Mouse (Mus musculus) heart, postnatal 0 days (tissue): ENCODE results near the gene Rps28. TPM values are rescaled to one million over a fixed set of nuclear protein-coding genes. Genes with fewer than 3 reads are reported as not detected.
A peak's percentile ranks its signal among the peaks of the same experiment; 100 is the strongest.

Experiments
- ATAC-seq: fragments of 200-750 bp; cut with Nextera tagmentation; 2 replicates; pipeline ENCODE4 v1.8.0; 2017; ENCODE audit warnings: low read depth, moderate number of reproducible peaks, moderate library complexity; ENCODE audit not compliant: insufficient read depth
- DNase-seq: peaks from one replicate; pipeline ENCODE4 v3.0.0-alpha.2; 2016; ENCODE audit warnings: low spot score
- H3K27ac ChIP-seq: fragments of 300-500 bp; sonication (generic); 2 replicates; pipeline ENCODE4 v1.5.1; 2014; ENCODE audit warnings: low read depth, mild to moderate bottlenecking
- H3K27me3 ChIP-seq: fragments of 300-500 bp; sonication (generic); 2 replicates; pipeline ENCODE4 v1.6.1; 2014; ENCODE audit warnings: low read length, mixed read lengths; ENCODE audit not compliant: control insufficient read depth, insufficient read depth
- H3K36me3 ChIP-seq: fragments of 300-500 bp; sonication (generic); replicated peaks from 2 replicates; pipeline ENCODE4 v1.6.1; 2014; ENCODE audit warnings: low read length, mixed read lengths; ENCODE audit not compliant: control insufficient read depth, insufficient read depth
- H3K4me1 ChIP-seq: fragments of 300-500 bp; sonication (generic); 2 replicates; pipeline ENCODE4 v1.6.1; 2014; ENCODE audit warnings: antibody characterized with exemption; ENCODE audit not compliant: control insufficient read depth, insufficient read depth
- H3K4me2 ChIP-seq: fragments of 300-500 bp; sonication (generic); 2 replicates; pipeline ENCODE4 v1.6.1; 2014; ENCODE audit warnings: low read depth, mild to moderate bottlenecking, low read length, moderate library complexity
- H3K4me3 ChIP-seq: fragments of 300-500 bp; sonication (generic); 2 replicates; pipeline ENCODE4 v1.5.1; 2014; ENCODE audit warnings: low read depth, low read length
- H3K9ac ChIP-seq: fragments of 300-500 bp; sonication (generic); replicated peaks from 2 replicates; pipeline ENCODE4 v1.6.1; 2014; ENCODE audit warnings: low read depth, low read length, mixed read lengths
- H3K9me3 ChIP-seq: fragments of 300-500 bp; sonication (generic); replicated peaks from 2 replicates; pipeline ENCODE4 v1.6.1; 2016; ENCODE audit warnings: low read length; ENCODE audit not compliant: control insufficient read depth
- CTCF ChIP-seq: IDR thresholded peaks from 2 replicates; pipeline ENCODE4 v1.5.1; 2016; ENCODE audit warnings: antibody characterized with exemption, control low read depth, low read depth
- EP300 ChIP-seq: IDR thresholded peaks from 2 replicates; pipeline ENCODE4 v1.6.1; 2016; ENCODE audit warnings: antibody characterized with exemption, low read depth
- WGBS: fragments of 180-500 bp; shearing (Covaris S2); extraction: QIAGEN DNeasy Blood & Tissue Kit; methylation state at CpG from one replicate; pipeline ENCODE4 v1.1.7; 2014; 5-methylcytosine and 5-hydroxymethylcytosine counted together
- polyA plus RNA-seq: library from polyadenylated mRNA; unstranded; fragments of >200 nt; fragmentation: Nextera tagmentation; extraction: Ambion mirVana; gene quantifications from 2 replicates; pipeline ENCODE4 v1.2.1, GENCODE M21; 2015
- total RNA-seq: library from RNA; depleted of rRNA; stranded (reverse); fragments of >200 nt; gene quantifications from 2 replicates; pipeline ENCODE4 v1.2.3, GENCODE M21; 2014; ENCODE audit warnings: low replicate concordance

The Rps28 gene
- total and polyA plus RNA-seq, 2 experiments from 2014 or later: 127 to 622 TPM

DNA sequence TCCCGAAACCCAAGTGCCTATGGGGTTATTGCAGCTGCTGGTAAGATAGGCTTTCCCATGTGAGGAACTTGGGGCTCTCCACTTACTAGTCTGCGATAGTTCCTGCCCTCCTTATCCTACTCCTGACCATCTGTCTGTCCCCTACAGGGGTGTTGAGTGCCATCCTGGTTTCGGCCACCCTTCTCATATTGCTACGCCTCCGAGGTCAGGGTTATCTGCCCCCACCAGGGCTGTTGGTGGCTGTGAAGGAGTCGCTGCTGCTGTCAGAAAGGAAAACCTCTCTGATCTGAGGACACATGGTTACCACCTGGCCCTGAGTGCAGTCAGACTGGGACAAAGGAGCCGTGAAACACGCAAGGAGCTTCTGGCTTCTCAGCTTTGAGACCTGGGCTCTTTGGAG is 23.8 kb upstream of the Rps28 start:
- DNase-seq: no peak
- H3K9ac ChIP-seq: no peak overlapping the region
- TF ChIP-seq EP300: no peak
- no peak for TF ChIP-seq CTCF
- H3K36me3 ChIP-seq: peaks cover 13% of the 10 kb centered on the region; the same call in 1 of the 2 replicates
- H3K4me1 ChIP-seq: peaks cover 4% of the 10 kb centered on the region; the same call in 1 of the 2 replicates
- 60% methylated on average over 8 of the region's 8 CpGs for WGBS
- H3K9me3 ChIP-seq: no peaks in the 10 kb centered on the region
- H3K4me3 ChIP-seq: no peak overlapping the region
- no peak for ATAC-seq
- H3K27ac ChIP-seq: no peak overlapping the region
- H3K27me3 ChIP-seq: no peaks in the 10 kb centered on the region
- H3K4me2 ChIP-seq: no peak overlapping the region

- TF ChIP-seq CTCF: no peak
- Histone ChIP-seq H3K36me3 (peaks cover 19% of the 10 kb centered on the region; the same call in 1 of the 2 replicates), H3K4me3 (no peak overlapping the region), H3K27ac (no peak overlapping the region), H3K9ac (peak overlapping the region; percentile 37; the same call in 1 of the 2 replicates), H3K4me1 (peaks cover 4% of the 10 kb centered on the region; the same call in 1 of the 2 replicates), H3K27me3 (no peaks in the 10 kb centered on the region), H3K9me3 (no peaks in the 10 kb centered on the region), H3K4me2 (no peak overlapping the region; the same call in 1 of the 2 replicates)
- WGBS: 73% methylated on average over 1 of the region's 1 CpGs
- ATAC-seq (no peak), DNase-seq (no peak)
Observed at GRCm38 (mm10) chr17:33844196-33844595, 19.8 kb upstream of the Rps28 start.

- Histone ChIP-seq H3K27ac (peak within 1 kb of the TSS; percentile 39; the same call in 1 of the 2 replicates), H3K4me1 (peaks cover 4% of the 10 kb centered on the region; the same call in 1 of the 2 replicates), H3K27me3 (no peaks in the 10 kb centered on the region), H3K4me3 (peak within 1 kb of the TSS; percentile 88), H3K36me3 (peaks cover 24% of the 10 kb centered on the region), H3K4me2 (peak within 1 kb of the TSS; percentile 83), H3K9me3 (no peaks in the 10 kb centered on the region), H3K9ac (peak within 1 kb of the TSS; percentile 58)
- DNase-seq (peak; percentile 90), ATAC-seq (peak; percentile 94)
- TF ChIP-seq CTCF: no peak; the same call in 1 of the 2 replicates
- TF ChIP-seq EP300: no peak
- under 1% methylated on average over 45 of the region's 45 CpGs for WGBS
Observed at GRCm38 (mm10) chr17:33842966-33843795, 18.8 kb upstream of the Rps28 start, which contains the start of gene Cd320. TSS of gene Cd320 (plus strand) at chr17:33843091.

- Histone ChIP-seq H3K36me3 (peaks cover 47% of the 10 kb centered on the region), H3K4me2 (peak overlapping the region; percentile 15; the same call in 1 of the 2 replicates), H3K9me3 (no peaks in the 10 kb centered on the region), H3K27me3 (no peaks in the 10 kb centered on the region), H3K4me1 (peaks cover 16% of the 10 kb centered on the region), H3K4me3 (no peak overlapping the region), H3K9ac (no peak overlapping the region), H3K27ac (peak overlapping the region; percentile 84)
- no peak for TF ChIP-seq EP300
- TF ChIP-seq CTCF: no peak
- 72% methylated on average over 10 of the region's 10 CpGs for WGBS
- ATAC-seq (no peak), DNase-seq (no peak)
Observed at GRCm38 (mm10) chr17:33829561-33829960, 5.2 kb upstream of the Rps28 start.

DNA sequence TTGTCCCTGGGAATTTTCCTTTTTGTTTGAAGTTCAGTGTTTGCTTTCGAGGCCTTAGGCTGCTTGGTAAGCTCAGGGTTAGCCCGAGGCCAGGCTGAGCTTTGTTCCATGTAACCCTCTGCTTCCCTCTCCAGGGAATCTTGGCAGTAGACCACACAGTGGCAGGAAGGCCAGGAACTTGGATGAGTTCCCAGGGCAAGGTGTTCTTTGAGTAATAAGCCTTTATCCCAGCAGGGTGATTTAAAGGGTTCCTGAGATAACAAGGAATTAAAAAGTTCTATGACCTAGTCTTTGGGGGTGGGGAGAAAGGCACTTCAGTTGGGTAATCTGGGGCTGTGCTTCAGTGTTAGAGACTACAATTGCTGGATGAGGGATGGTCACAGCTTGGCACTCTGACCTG is 4.5 kb upstream of the Rps28 start:
- no peaks in the 10 kb centered on the region for H3K9me3 ChIP-seq
- H3K4me2 ChIP-seq: 0 out of 2 replicates have a peak overlapping the region, but pooled peaks have one; percentile 15
- peaks cover 40% of the 10 kb centered on the region for H3K36me3 ChIP-seq
- H3K27ac ChIP-seq: peak overlapping the region; percentile 84
- ATAC-seq: peak; percentile 83
- TF ChIP-seq CTCF (no peak; the same call in 1 of the 2 replicates), EP300 (peak; percentile 92)
- no peak overlapping the region for H3K9ac ChIP-seq
- 8% methylated on average over 2 of the region's 2 CpGs for WGBS
- H3K4me1 ChIP-seq: peaks cover 16% of the 10 kb centered on the region
- H3K27me3 ChIP-seq: no peaks in the 10 kb centered on the region
- H3K4me3 ChIP-seq: no peak overlapping the region
- peak; percentile 90 for DNase-seq
